Mouse (Mus musculus) hematopoietic multipotent progenitor cell, adult 10-12 weeks (in vitro differentiated cells): Measurements from ENCODE around the gene Proser1. TPM values are rescaled to one million over a fixed set of nuclear protein-coding genes. Genes with fewer than 3 reads are reported as not detected.

Experiments used
- polyA plus RNA-seq: library from polyadenylated mRNA; stranded (reverse); fragments of >175 nt; gene quantifications from 2 replicates; pipeline ENCODE4 v1.2.3, GENCODE M21; 2012; ENCODE audit warnings: low replicate concordance

The Proser1 gene
- 44.7 and 46.3 TPM in 2 replicates for polyA plus RNA-seq

DNA sequence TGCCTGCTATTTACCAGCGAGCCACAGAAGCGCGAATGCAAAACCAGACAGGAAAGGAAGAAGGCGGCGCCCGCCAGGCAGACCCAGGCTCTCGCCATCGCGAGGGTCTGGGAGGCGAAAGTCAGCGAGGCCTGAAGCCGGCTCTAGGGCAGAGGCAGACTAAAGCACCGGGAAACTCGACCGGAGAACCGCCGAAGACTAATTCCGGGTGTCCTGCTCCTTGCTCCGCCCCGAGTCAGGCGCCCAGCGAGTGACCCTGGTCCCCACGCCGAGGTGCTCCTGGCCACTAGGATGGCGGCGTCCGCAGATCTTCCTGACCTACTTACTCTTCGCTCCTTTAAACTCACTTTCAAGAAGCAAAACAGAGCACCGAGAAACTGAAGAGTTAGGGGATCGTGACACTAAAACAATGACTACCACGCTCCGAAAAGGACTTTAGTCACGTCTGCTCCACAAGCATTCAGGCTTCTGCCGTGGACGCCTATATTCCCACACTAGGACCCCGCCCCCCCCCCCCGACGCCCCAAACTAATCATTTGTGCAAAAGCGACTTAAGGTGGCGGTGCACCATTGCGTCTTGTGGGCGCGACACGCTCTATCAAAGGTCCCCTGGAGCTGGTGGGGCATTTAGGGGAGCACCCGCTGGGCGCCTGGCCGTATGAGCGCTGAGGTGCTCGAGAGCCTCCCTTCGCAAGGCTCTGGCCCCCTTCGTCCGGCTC lies at the start of gene Proser1, which contains the start of gene Nhlrc3:
Gene Proser1 (plus strand): TSS at position 621 of the 719 bp plus-strand sequence.
Gene Nhlrc3 (minus strand): TSS at position 287 of the 719 bp plus-strand sequence.

GRCm38 (mm10) chr3:53488353-53488752 lies 24.9 kb downstream of the Proser1 start, which contains the start of gene Stoml3:
Gene Stoml3 (plus strand): TSS chr3:53488653.

Other genes starting within 250 kb of the Proser1 start
- 3.3 and 4.2 TPM in 2 replicates for gene Nhlrc3, start 334 bp upstream of the Proser1 start, polyA plus RNA-seq
- gene Stoml3, start 25.0 kb downstream of the Proser1 start, polyA plus RNA-seq: 0.07 TPM in 1 of 2 replicates, not detected in the other
- 0.01 TPM in 1 of 2 replicates, not detected in the other for gene Frem2, start 193.7 kb downstream of the Proser1 start, polyA plus RNA-seq